Mouse (Mus musculus) G1E-ER4 (cell line): ENCODE data around the gene Ush1c. TPM values are rescaled to one million over a fixed set of nuclear protein-coding genes. Genes with fewer than 3 reads are reported as not detected.

Source experiments
- GATA1 ChIP-seq: IDR thresholded peaks from one replicate; pipeline ENCODE4 v1.8.0; 2012; ENCODE audit warnings: low read length, inconsistent platforms
- polyA plus RNA-seq: library from polyadenylated mRNA; stranded (reverse); fragments of >175 nt; gene quantifications from 2 replicates; pipeline ENCODE4 v1.2.3, GENCODE M21; 2012

Ush1c gene
- polyA plus RNA-seq, 1 experiment, result not detected

DNA sequence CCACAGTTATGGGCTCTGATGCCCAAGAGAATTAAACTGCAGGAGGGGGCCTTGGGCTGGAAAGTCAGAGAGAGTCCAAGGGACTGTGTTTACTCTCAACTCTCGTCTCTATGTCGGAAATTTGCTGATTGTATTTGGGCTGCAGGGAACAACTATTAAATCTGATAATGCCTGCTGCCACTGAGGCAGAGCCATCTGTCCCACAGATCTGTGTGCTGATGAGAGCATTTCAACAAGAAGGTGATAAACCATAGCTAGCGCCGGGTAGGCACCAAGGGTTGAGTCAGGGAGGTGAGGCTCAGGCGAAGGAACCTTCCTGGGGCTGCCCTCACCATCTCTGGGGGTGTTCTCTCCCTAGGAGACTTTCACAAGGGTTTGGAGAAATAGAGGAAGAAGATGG, 75.6 kb downstream of the Ush1c start:
- no peak for TF ChIP-seq GATA1

DNA sequence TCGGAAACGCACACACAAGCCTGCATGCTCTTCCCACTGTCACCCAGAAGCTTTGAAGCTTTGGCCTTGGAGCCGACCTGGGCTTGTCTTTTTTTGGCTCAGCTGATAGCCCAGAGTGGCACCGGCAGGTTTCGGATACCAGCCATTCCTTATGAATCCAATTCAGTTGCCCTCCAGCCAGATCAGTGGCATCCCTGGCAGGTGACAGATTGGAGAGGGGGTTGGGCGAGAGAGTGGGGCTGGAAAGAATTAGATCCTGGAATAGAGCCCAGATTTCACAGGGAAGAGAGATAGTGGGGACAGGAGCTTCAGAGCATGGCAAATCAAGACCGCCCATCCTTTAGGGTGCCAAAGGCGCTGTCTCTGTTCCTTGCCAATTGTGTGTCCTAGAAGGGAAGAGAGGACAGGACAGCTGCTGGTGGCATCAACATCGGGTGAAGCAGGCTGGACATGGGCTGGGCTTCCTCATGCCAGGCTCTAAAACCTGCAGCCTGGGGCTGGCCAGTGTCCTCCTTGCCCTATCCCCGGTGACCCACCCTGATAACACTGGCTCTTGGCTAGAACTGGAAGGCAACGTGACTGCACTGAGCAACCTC, 76.1 kb downstream of the Ush1c start:
- no peak for TF ChIP-seq GATA1

DNA sequence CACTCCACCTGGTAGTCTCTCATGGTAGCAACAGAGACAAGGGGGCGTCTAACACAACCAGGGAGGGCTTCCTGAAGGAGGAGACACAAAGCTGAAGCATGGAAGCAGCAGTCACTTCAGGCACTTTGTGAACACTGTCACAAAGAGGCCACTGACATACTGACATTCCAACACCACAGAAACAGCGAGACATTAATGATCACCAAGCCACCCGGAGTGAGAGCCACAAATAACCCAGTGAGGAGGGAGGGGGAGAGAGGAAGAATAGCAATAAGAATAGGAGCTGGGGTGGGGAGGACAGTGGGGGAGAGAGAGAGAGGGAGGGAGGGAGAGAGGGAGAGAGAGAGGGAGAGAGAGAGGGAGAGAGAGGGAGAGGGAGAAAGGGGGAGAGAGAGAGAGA, 76.7 kb downstream of the Ush1c start:
- TF ChIP-seq GATA1, result no peak

DNA sequence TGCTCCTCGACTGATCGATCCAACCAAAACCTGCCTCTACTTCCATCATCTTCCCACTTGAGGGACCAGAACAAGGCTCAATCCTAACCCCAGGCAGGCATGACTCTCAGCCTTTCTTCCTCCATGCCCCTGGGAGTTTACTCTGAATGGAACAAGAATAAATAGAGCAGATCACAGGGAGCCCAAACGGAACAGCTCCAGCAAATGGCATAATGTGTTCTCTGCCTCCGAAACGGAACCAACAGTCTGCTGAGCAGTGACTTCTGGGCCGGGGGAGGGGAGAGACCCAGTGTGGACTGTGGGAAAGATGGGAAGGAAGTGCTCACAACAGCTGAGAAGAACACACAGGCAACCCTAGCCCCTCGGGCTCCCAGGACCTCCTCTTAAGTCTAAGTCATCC, 80.6 kb downstream of the Ush1c start:
- no peak for TF ChIP-seq GATA1

DNA sequence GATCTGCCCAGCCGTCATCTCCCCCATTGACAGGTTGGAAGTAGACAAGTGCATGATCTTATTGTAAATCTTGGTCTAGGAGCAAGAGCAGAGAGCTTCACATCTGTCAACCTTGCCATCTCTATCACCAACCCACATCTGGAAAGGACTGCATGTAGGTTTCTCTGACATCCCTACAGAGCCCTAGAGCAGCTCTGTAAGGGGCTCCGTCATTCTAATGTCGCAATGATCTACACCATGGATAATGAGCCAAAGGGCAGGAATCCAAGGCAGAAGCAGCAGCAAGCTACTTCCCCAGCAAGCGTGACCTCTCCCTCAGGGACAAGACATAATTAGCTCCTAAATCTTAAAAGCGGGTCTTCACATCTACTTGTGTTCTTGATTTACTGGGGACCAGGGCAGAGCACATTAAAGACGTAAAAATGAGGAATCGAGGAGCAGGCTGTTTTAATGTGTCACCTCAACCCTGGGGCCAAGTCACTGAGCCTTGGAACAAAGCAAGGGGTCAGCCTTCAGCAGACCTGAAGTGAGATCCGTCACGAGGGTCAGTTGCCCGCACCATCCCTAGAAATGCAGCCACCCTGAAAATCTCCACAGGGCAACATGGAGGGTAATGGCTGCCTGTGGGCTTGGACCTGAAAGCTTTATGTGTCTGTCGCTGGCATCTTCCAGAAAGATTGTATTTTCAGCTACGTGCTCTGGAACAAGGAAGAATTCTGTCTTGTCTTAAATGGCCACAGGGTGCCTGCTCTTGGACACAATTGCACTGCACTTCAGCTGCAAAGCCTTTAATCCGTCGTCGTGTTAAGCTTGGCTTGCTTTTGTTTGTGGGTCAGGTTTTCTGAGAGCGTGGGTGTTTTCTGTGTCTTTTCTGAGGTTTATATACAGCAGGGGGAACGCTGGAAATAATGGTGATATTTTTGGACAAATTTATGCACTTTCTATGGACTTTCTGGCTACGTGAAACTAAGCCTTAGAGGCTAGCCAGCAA, 83.5 kb downstream of the Ush1c start:
- TF ChIP-seq GATA1, result no peak

DNA sequence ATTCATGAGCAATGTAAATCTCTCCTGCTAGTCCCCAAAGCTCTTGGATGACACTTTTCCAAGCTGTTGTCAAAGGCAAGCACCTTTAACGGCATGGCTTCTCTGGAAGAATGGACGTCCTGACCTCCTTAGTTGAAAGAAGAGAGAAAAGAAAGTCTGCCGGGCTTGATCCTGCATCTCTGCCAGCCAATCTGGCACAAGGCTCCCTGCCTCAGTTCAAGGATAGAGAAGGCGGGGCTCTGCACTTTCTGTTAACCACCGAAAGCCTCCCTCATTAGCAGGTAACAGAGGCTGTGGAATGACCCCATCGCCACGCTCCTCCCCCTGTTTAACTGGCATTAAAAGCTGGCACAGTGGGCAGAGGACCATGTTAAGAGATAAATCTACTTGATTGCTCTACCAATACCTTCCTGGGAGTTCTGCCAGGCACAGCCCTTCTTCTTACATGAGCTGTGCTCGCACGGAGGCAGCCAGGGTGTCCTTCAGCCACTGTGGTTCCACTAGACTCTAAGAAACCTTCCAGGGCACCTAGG, 85.4 kb downstream of the Ush1c start:
- TF ChIP-seq GATA1, result no peak

DNA sequence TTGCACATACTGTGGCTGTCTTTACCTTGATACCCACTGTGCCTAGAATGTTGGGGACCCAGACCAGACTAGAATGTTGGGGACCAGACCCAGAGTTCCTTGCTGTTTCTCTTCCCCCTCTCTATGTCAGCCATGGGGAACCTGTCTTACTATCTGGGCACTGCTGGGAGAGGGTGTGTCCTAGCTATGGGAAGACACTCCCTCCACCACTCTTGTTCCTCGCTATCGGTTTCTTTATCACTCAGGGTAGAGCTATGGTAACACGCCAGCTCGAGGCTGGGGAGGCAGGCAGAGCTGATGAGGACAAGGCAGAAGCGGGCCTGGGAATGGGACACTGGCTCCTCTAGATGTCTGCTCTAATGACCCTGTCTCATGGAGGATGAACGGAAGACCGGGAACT, 90.9 kb downstream of the Ush1c start:
- no peak for TF ChIP-seq GATA1

DNA sequence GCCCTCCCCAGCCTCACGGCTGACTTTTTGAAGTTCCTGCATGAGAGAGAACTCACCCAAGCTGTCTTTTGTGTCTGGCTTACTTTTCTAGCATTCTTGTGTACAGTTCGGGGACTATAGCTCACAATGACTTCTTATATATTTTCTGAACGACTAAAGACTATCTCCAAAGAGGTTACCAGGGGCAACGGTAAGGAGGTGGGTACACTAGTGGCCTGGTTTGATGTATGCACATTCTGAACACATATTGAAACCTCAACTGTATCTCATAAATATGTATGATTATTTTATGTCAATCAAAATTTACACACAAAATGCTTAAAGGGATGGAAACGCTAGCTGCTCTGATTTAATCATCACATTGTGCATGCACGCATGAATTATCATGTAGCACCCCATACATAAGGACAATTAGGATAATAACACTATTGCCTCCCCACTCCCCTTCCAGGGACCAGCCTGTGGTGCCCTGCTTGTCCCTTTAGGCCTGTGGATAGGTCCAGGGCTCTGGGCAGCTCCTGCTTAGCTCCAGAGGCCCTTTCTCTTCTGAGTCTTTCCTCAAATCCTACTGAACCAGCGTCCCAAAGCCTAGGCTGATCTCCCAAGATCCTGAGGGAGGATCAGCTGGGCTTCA, 91.5 kb downstream of the Ush1c start:
- no peak for TF ChIP-seq GATA1

Other genes starting within 250 kb of the Ush1c start
- 0.02 and 0.05 TPM in 2 replicates for gene Abcc6, start 208.2 kb downstream of the Ush1c start, polyA plus RNA-seq
- 203 and 209 TPM in 2 replicates for gene Nomo1, start 204.8 kb downstream of the Ush1c start, polyA plus RNA-seq
- gene Kcnj11, start 137.7 kb downstream of the Ush1c start, polyA plus RNA-seq, result not detected in 2 replicates
- not detected in 2 replicates for gene Abcc8, start 58.5 kb downstream of the Ush1c start, polyA plus RNA-seq
- not detected in 2 replicates for gene Otog, start 2.5 kb upstream of the Ush1c start, polyA plus RNA-seq
- gene Myod1, start 138.0 kb upstream of the Ush1c start, polyA plus RNA-seq, result 0.04 TPM in 1 of 2 replicates, not detected in the other
- gene Kcnc1, start 158.0 kb upstream of the Ush1c start, polyA plus RNA-seq, result not detected in 2 replicates